Mouse (Mus musculus) hematopoietic stem cell, adult 5-6 weeks (primary cell): Measurements from ENCODE around the gene Cyp1b1. TPM values are rescaled to one million over a fixed set of nuclear protein-coding genes. Genes with fewer than 3 reads are reported as not detected.

Experiments used
- ATAC-seq, 2 experiments: fragments of 125-278 bp in 1 of 2; replicated peaks in 1 of 2; 2 replicates each; pipeline ENCODE4 v1.8.0; 2016 to 2017; ENCODE audit warnings: inconsistent platforms in 2 of 2, mild to moderate bottlenecking in 2 of 2, moderate number of reproducible peaks in 2 of 2, low read depth in 1 of 2, moderate TSS enrichment in 1 of 2; ENCODE audit not compliant: low FRiP score in 2 of 2, poor library complexity in 2 of 2, severe bottlenecking in 2 of 2, insufficient read depth in 1 of 2, low TSS enrichment in 1 of 2
- total RNA-seq: library from RNA; stranded (forward); fragments of 172-1452, 232-1000 nt; gene quantifications from 2 replicates; pipeline ENCODE4 v1.2.3, GENCODE M21; 2017

Cyp1b1 gene
- 0.69 TPM in 1 of 2 replicates, not detected in the other for total RNA-seq

- ATAC-seq, result no peak
Measured at GRCm38 (mm10) chr17:79714931-79715637, at the start of gene Cyp1b1. TSS of gene Cyp1b1 (minus strand) at chr17:79715061.

DNA sequence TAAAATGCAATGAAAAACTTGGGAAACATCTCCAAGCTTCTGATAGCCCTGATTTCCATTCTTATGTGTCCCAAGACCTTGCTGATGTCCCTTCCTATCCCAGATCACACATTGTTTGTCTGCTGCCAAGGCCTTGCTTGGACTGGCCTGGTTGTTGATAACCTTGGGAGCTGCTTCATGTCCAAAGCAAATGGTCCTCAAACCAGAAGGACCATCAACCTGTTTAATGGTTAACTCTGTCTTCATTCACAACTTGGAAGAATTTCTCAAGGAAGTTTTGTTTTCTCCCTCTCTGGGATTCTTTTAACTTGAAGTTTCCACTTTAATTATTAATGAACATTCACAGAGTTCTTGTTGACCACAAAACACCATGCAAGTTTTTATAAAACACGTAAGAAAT is 47.0 kb upstream of the Cyp1b1 start:
- ATAC-seq, result no peak

- no peak for ATAC-seq
Measured at GRCm38 (mm10) chr17:79753831-79754230, 39.0 kb upstream of the Cyp1b1 start.

DNA sequence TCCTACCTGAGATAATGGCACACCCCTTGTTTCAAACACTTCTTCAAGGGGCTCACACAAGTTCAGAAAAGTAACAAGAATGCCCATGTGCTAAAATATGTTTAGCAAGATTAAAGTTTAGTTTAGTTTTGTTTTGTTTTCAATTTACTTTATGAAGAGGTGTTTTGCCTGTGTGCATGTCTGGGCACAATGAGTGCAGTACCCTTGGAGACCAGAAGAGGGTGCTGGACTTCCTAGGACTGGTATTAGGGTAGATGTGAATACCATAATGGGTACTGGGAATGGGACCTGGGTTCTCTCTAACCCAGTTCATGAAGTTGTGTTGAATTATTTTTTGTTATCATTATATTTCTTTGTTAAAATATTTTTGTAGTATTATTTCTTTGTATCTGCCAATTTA is 38.0 kb upstream of the Cyp1b1 start:
- no peak for ATAC-seq

- no peak for ATAC-seq
Measured at GRCm38 (mm10) chr17:79751661-79752191, 36.9 kb upstream of the Cyp1b1 start.

DNA sequence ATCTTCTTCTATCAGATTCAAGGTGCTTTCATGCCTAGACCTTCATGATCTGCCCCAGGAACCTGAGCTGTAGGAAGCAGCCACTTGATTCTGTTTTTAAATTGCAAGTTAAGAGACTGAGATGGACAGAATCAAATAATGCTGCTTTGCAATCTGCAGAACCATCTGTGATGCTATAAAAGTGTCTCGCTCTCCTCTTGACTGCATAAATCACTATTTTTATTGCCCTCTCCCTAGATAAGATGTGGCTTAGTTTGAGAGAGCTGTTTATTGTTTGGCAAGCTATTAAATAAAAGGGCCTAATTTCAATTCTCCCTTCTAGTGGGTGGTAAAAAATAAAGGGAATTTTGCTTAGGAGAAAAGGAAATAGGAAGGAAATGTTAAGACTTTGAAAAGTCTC is 34.8 kb upstream of the Cyp1b1 start:
- ATAC-seq, result no peak

- ATAC-seq, result no peak
Measured at GRCm38 (mm10) chr17:79746954-79747353, 32.1 kb upstream of the Cyp1b1 start.

GRCm38 (mm10) chr17:79746146-79746591 is 31.3 kb upstream of the Cyp1b1 start:
- peak; percentile 42 to 59; a peak in 1 of 4 replicates for ATAC-seq

GRCm38 (mm10) chr17:79745051-79745731 is 30.3 kb upstream of the Cyp1b1 start:
- ATAC-seq, result no peak

GRCm38 (mm10) chr17:79743507-79743906 is 28.6 kb upstream of the Cyp1b1 start:
- no peak for ATAC-seq

DNA sequence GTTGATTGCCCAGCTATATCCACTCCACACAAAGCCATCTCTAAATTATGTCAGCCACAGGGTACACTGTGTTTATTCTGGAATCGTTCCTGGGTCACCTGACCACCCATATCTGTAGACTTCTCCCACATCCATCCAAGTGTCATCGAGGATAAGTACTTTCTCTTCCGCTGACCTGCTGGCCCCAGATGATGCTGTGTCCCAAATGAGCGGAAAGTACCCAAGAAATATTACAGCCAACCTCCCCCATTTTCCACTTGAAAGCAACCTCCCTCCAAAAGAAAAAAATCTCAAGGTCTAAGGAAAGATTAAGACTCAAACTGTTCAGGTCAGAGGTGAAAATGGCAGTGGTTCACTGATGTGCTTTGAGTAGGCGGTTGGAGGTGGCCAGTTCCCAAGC is 27.8 kb upstream of the Cyp1b1 start:
- ATAC-seq, result no peak

DNA sequence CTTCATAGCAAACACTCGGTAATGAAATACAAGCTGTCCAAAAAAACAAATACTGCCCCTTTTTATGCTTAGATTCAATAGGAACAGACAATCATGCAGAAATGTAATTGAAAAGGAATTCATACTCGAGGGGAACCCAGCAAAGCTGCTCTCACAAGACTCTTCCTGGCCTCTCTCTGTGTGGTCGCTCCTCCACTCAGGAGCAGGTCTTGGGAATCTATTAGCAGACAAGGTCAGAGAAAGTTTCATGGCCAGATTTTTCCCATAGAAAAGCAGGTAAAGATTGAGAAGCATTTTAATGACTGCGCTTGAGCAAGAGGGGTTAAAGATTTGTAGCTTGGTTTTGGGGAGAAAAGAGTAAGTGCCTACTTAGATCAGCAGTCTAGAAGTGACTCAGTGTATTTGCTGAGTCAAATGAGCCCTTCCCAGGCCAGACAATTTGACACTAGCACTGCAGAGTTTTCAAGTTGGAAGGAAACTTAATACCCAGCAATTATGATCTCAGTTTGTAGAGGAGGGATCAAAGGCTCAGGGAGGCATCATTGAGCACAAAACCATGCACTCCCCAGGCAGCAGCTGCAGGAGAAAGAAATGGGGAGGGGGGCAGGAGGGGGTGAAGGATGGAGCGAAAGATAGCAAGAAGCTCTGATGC is 24.1 kb upstream of the Cyp1b1 start:
- ATAC-seq, result no peak

DNA sequence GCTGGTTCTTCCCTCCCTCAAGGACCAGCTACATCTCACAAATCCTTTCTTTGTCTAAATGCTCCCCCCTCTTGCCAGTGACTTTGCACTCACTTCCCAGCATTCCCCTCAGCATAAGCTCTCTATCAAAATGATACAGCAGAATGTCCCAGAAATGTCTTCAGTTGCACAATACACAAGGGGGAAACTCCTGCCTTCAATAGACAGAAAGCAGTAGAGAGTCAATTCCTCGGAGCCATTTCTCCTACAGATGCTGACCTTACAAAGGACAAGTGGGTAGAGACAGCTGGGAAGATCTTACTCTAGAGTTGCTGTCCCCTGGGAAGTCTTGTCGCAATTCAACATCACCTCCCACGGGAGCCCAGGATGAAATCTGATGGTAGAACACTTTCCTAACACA is 22.7 kb upstream of the Cyp1b1 start:
- no peak for ATAC-seq

DNA sequence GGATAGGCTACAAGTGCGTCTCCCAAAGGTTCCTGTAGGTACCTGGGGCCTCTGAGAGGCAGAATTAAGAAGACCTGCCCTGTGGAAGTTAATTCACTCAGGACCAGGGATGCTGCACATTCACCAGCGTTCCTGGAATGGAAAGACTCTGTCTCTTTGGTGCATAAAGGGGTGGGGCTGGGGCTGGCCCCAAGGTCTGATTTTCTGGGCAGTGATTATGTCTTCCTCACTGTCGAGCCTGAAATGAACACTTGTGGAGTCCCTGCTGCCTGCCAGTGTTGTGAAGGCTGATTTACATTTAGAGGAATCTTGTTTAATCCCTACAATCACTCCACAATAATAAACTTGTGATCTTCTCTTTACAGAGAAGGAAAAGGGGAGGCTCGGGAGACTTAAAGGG is 18.2 kb upstream of the Cyp1b1 start:
- no peak for ATAC-seq

DNA sequence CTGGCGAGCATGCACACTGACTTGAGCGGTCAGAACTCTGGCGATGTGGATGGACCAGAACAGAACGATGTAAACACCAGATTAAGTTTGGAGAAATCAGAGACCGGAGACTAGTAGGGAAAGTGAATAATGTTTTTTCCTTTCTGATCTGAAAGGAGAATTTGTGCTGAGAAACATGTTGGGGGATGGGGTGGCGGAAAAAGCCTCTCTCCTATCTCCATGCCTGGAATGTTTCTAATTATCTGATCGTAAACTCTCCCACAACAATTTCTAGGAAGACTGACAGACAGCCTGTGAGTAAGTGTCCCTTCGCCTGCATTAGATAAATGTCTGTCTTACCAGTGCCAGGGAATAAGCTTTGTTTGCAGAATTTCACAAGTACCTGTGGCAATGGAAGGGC is 16.1 kb upstream of the Cyp1b1 start:
- ATAC-seq, result no peak

DNA sequence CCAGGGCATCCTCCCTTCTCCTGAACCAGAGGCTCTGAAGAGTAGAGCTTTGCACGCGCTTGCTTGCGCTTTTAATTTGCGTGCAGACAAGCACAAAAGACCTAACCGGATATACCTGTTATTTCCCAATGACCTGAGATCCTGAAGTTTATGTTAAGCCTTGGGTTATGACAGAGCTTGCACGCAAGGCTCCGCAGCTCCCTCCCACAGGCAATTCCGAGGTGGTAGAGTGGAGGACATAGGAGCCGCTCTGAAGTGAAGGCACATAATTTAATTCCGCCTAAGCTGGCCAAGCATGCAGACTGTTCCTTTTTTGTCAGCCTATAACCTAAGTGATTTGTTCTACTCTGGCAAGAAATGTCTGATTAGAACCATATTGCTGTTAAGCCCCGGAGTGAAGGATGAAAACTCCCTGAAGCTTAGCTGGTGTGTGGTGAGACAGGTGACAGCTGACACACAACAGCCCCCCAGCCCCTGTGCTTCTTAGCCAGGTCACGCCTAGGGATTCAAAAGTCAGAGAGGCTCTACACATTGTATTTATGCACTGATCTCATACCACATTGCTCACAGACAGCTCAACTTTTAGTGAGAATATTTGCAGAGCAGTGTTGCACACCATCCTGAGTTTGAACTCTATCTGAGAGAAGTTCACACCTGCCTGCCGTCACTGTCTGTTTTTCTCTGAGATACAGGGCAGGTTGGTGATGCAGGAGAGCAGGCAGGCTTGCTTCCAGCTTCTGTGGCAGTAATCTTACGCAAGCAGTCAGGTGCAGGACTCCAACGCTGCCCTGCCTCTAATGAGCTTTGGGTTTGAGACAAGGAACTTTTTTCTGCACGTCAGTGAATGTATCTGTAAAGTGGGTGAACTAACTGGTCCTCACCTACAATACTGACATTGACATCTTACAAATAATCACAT is 14.0 kb upstream of the Cyp1b1 start:
- ATAC-seq, result 0 out of 4 replicates have a peak, but pooled peaks of 1 of the 2 experiments have one; percentile 27

- ATAC-seq, result no peak
Measured at GRCm38 (mm10) chr17:79728053-79728584, 13.3 kb upstream of the Cyp1b1 start.
